Mouse (Mus musculus) thymus, adult 2 months (tissue): ENCODE results near the gene Ahcyl2. TPM values are rescaled to one million over a fixed set of nuclear protein-coding genes. Genes with fewer than 3 reads are reported as not detected.

Experiments used
- DNase-seq: peaks from one replicate; pipeline ENCODE4 v3.0.0; 2021
- H3K27ac ChIP-seq: fragments of 200-500 bp; 2 replicates; pipeline ENCODE4 v1.5.1; 2012; ENCODE audit warnings: low read length, control low read depth; ENCODE audit not compliant: control insufficient read depth, insufficient read depth
- H3K27me3 ChIP-seq: fragments of 200-500 bp; 2 replicates; pipeline ENCODE4 v1.6.1; 2012; ENCODE audit warnings: mild to moderate bottlenecking, low read length, moderate library complexity, mixed read lengths; ENCODE audit not compliant: control insufficient read depth, insufficient read depth
- H3K36me3 ChIP-seq: fragments of 200-500 bp; 2 replicates; pipeline ENCODE4 v1.6.1; 2012; ENCODE audit warnings: mild to moderate bottlenecking, low read length, moderate library complexity; ENCODE audit not compliant: control insufficient read depth, insufficient read depth
- H3K4me1 ChIP-seq: fragments of 200-500 bp; replicated peaks from 2 replicates; pipeline ENCODE4 v1.6.1; 2012; ENCODE audit warnings: low read length; ENCODE audit not compliant: control insufficient read depth, insufficient read depth
- H3K4me3 ChIP-seq: fragments of 200-500 bp; 2 replicates; pipeline ENCODE4 v1.5.1; 2012; ENCODE audit warnings: mild to moderate bottlenecking, low read length, control low read depth, moderate library complexity; ENCODE audit not compliant: control insufficient read depth, insufficient read depth
- CTCF ChIP-seq: fragments of 200-500 bp; IDR thresholded peaks from 2 replicates; pipeline ENCODE4 v1.5.1; 2012; ENCODE audit warnings: mild to moderate bottlenecking, control low read depth, low read length, moderate library complexity, borderline replicate concordance; ENCODE audit not compliant: control insufficient read depth, poor library complexity, insufficient read depth; ENCODE audit errors: extremely low read depth
- POLR2A ChIP-seq: fragments of 200-500 bp; IDR thresholded peaks from 2 replicates; pipeline ENCODE4 v1.6.1; 2012; ENCODE audit warnings: mild to moderate bottlenecking, low read length, control low read depth, moderate library complexity; ENCODE audit not compliant: control insufficient read depth, poor library complexity, insufficient read depth; ENCODE audit errors: extremely low read depth
- WGBS: fragments of 180-500 bp; shearing (Covaris S2); methylation state at CpG from one replicate; pipeline ENCODE4 v1.1.7; 2018; 5-methylcytosine and 5-hydroxymethylcytosine counted together
- polyA plus RNA-seq: library from polyadenylated mRNA; depleted of rRNA; stranded (reverse); fragments of >200 nt; gene quantifications from 2 replicates; pipeline ENCODE4 v1.2.3, GENCODE M21; 2012

Gene Ahcyl2
- polyA plus RNA-seq, 1 experiment = 44.1 TPM

DNA sequence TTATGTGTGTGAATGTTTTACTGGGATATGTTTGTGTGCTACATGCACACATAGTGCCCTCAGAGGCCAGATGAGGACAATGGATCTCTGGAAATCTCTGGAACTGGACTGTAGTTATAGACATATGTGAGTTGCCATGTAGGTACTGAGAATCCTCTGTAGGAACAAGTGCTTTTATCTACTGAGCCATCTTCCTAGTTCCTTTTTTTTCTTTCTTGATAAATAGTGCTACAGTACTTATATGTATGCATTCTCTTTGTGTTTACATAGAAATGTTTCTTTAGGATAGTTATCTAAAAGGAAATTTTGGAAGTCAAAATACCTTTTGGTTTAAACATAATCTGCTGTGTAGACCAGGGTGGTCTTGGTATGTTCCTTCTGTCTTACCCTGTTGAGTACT lies 12.3 kb downstream of the Ahcyl2 start:
- TF ChIP-seq CTCF (no peak), POLR2A (no peak)
- no peak overlapping the region for H3K4me3 ChIP-seq
- H3K27ac ChIP-seq = no peak overlapping the region

DNA sequence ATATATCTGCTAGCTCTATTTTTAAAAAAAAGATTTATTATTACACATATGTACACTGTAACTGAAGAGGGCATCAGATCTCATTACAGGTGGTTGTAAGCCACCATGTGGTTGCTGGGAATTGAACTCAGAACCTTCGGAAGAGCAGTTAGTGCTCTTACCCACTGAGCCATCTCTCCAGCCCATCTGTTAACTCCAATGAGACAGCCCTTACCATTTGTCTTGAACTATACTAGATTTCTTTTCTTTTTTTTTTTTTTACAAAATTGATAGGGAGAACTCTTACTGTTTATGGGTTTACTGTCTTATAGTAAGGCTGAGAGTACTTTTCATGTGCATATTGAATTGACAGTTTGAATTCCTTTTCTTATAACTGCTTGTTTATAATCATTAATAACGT lies 12.8 kb downstream of the Ahcyl2 start:
- no peak overlapping the region for H3K4me3 ChIP-seq
- 96% methylated on average over 2 of the region's 2 CpGs for WGBS
- H3K27ac ChIP-seq = no peak overlapping the region
- TF ChIP-seq POLR2A = no peak
- TF ChIP-seq CTCF = no peak
- no peak for DNase-seq
- H3K27me3 ChIP-seq = no peaks in the 10 kb centered on the region
- H3K36me3 ChIP-seq = no peaks in the 10 kb centered on the region
- H3K4me1 ChIP-seq = no peaks in the 10 kb centered on the region

More for the DNA sequence above, 12.3 kb downstream of the Ahcyl2 start:
- H3K36me3 ChIP-seq = no peaks in the 10 kb centered on the region
- H3K27me3 ChIP-seq = no peaks in the 10 kb centered on the region
- no peaks in the 10 kb centered on the region for H3K4me1 ChIP-seq
- DNase-seq = no peak

DNA sequence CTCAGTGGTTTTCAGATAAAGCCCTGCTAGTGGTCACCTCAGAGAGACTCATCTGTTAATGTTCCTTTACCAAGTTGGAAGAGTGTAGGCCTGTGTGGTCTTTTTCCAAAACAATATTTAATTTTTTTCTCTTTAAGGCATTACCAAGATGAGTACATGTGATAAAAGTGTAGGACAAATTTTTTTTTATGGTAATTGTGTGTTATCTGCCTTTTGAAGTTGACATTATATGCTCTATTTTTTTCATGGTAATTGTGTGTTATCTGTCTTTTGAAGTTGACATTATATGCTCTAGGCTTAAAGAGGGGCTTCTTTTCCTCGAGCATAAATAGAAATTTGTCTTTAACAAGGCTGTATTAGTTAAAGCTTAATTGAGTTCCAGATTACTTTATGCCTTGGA lies 14.4 kb downstream of the Ahcyl2 start:
- no peak for DNase-seq
- no peak overlapping the region for H3K4me3 ChIP-seq
- no peak overlapping the region for H3K27ac ChIP-seq
- 85% methylated on average over 1 of the region's 1 CpGs for WGBS
- no peak for TF ChIP-seq POLR2A
- no peaks in the 10 kb centered on the region for H3K27me3 ChIP-seq
- H3K36me3 ChIP-seq = no peaks in the 10 kb centered on the region
- no peaks in the 10 kb centered on the region for H3K4me1 ChIP-seq

DNA sequence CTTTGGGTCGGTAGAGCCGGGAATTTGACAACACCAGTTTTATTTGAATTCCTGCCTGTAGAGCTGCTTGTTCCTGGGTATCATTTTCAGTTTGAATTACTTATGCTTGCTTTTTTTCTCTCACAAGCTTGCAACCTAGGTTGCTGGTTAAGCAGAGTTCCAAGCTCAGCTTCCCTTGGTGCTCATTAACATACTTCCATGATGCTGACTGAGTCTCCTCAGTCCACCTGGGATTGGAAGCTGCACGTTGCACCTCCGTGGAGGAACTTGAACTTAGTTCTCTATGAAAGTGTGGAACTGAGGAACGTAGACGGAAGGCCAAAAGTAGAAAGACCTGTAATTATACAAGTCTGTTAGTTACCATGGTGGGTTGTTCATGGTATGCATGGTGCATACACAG lies 16.1 kb downstream of the Ahcyl2 start:
- H3K27ac ChIP-seq = no peak overlapping the region
- H3K4me3 ChIP-seq = no peak overlapping the region
- 96% methylated on average over 6 of the region's 6 CpGs for WGBS
- TF ChIP-seq POLR2A = no peak
- no peak for TF ChIP-seq CTCF
- H3K4me1 ChIP-seq = no peaks in the 10 kb centered on the region
- H3K36me3 ChIP-seq = no peaks in the 10 kb centered on the region
- DNase-seq = no peak
- no peaks in the 10 kb centered on the region for H3K27me3 ChIP-seq

DNA sequence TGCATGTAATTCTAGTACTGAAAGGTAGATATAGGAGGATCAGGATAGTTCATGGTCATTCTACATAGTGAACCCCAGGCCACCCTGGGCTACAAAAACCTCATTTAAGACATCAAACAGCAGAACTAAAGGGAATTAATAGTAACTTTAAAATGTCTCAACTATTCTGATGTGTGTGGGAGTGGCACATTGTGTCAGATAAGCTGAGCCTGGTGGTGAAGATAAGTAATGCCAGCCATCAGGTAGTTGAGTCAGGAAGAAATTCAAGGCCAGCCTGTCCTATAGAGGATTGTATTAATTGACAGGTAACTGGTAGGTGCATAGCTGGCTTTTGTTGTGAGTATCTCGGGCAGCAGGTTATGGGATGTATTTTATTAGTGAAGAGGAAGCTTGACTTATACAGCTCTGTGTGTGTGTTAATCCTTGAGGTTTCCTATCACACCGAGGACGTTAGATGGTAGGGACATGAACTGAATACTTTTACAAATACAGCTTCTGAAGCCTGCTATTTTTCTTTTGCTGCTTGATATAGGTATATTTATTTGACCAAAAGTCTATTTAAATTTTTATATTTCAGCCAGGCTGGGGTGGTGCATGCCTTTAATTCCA lies 16.7 kb downstream of the Ahcyl2 start:
- TF ChIP-seq CTCF (no peak), POLR2A (no peak)
- no peak overlapping the region for H3K27ac ChIP-seq
- 94% methylated on average over 3 of the region's 3 CpGs for WGBS
- no peaks in the 10 kb centered on the region for H3K27me3 ChIP-seq
- no peak for DNase-seq
- no peaks in the 10 kb centered on the region for H3K36me3 ChIP-seq
- no peak overlapping the region for H3K4me3 ChIP-seq
- H3K4me1 ChIP-seq = no peaks in the 10 kb centered on the region

DNA sequence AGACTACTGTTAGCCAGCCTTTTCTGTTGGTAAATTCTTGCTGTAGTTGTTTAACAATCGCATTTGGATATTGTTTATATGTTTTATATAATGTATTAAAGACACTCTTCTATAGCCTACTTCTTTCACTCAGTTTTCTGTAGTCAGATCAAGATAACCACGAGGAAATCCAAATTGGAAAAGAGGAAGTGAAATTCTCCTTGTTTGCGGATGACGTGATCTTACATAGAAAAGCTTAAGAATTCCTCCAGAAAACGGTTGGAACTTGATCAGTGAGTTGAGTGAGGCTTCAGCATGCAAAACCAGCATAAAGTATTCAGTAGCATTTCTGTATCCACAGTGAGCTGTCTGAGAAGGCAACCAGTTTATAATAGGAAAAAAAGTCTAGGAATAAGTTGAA lies 17.9 kb downstream of the Ahcyl2 start:
- WGBS = 77% methylated on average over 5 of the region's 5 CpGs
- no peak for DNase-seq
- no peak overlapping the region for H3K27ac ChIP-seq
- no peaks in the 10 kb centered on the region for H3K4me1 ChIP-seq
- H3K36me3 ChIP-seq = no peaks in the 10 kb centered on the region
- H3K27me3 ChIP-seq = no peaks in the 10 kb centered on the region
- H3K4me3 ChIP-seq = no peak overlapping the region
- TF ChIP-seq POLR2A = no peak
- no peak for TF ChIP-seq CTCF

DNA sequence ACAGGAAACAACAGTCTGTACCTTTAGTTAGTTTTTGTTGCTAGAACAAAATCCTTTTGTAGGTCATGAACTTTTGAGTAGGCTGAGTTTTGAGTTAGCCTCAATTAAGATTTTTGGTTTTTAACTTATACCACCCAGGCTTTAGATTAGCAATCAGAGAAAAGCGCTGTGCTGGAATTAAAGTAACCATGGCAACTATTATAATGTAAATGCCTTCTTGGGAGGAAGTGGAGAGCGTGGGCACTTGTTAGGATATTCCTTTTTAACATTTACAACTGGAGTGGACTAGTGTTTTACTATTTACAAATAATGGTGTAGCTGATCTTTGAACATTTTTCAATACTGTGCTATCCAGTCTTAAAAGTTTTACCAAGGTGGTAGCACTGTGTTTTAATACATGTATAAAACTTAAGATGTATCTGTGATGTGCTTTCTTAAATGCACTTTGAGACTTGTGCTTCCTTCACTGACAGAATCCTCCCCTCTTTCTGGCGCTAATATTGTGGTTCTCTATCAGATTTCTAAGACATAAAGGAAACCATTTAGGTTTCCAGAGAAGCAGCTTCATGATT lies 21.1 kb downstream of the Ahcyl2 start:
- no peak for DNase-seq
- TF ChIP-seq POLR2A (no peak), CTCF (no peak)
- WGBS = 70% methylated on average over 3 of the region's 3 CpGs
- Histone ChIP-seq H3K36me3 (no peaks in the 10 kb centered on the region), H3K27me3 (no peaks in the 10 kb centered on the region), H3K4me1 (no peaks in the 10 kb centered on the region), H3K4me3 (no peak overlapping the region), H3K27ac (no peak overlapping the region)
